10 mouse cellular contexts compared by ENCODE assay signal in genomic region chr1:65282766-65283165, GRCm38 (mm10). TPM values are rescaled to one million over a fixed set of nuclear protein-coding genes. Genes with fewer than 3 reads are reported as not detected.
DNase-seq lines count a peak whose midpoint lies in the region; ATAC-seq lines count a peak whose summit lies in the region.
"Had no signal": no experiment of that assay in that cellular context is flagged by ENCODE, and none has a peak within 500 bp of the region (broad histone marks: within the 10 kb centered on the region; RNA-seq: fewer than 3 reads in every experiment).

No protein-coding gene starts in this region.

- no peaks in the 10 kb centered on the region for H3K9me3 ChIP-seq in liver, embryonic 12.5 days (replicated peaks)
- no peaks in the 10 kb centered on the region for H3K9me3 ChIP-seq in embryonic facial prominence, embryonic 10.5 days
- H3K9me3 ChIP-seq in hindbrain, embryonic 15.5 days: no peaks in the 10 kb centered on the region
- H3K9me3 ChIP-seq in stomach, embryonic 14.5 days (ENCODE audit: control insufficient read depth, low read depth, low read length): no peaks in the 10 kb centered on the region
- H3K9me3 ChIP-seq: embryonic facial prominence, embryonic 13.5 days; neural tube, embryonic 13.5 days had no signal

- no peaks in the 10 kb centered on the region for H3K27me3 ChIP-seq in liver, embryonic 12.5 days (replicated peaks)
- H3K27me3 ChIP-seq in embryonic facial prominence, embryonic 10.5 days (replicated peaks; ENCODE audit: low read depth, poor library complexity, severe bottlenecking): no peaks in the 10 kb centered on the region
- no peaks in the 10 kb centered on the region for H3K27me3 ChIP-seq in hindbrain, embryonic 15.5 days
- H3K27me3 ChIP-seq in stomach, embryonic 14.5 days (ENCODE audit: control insufficient read depth, insufficient read depth, low read length): no peaks in the 10 kb centered on the region
- H3K27me3 ChIP-seq: embryonic facial prominence, embryonic 13.5 days; neural tube, embryonic 13.5 days had no signal

- peak; percentile 16 for DNase-seq in liver
- DNase-seq in adrenal gland, postnatal 25 days: peak; percentile 25
- peak; percentile 38 for DNase-seq in embryonic facial prominence, embryonic 10.5 days (ENCODE audit: low spot score)
- peak; percentile 42 for DNase-seq in left cerebral cortex, adult 11 months (ENCODE audit: low spot score)
- peak; percentile 55 for DNase-seq in mesoderm, embryonic 11.5 days (ENCODE audit: low read depth, low spot score)

- H3K36me3 ChIP-seq in liver, embryonic 12.5 days: peaks cover 2% of the 10 kb centered on the region; the same call in 1 of the 2 replicates
- peaks cover 5% of the 10 kb centered on the region; the same call in 1 of the 2 replicates for H3K36me3 ChIP-seq in embryonic facial prominence, embryonic 10.5 days (replicated peaks)
- no peaks in the 10 kb centered on the region for H3K36me3 ChIP-seq in hindbrain, embryonic 15.5 days
- no peaks in the 10 kb centered on the region for H3K36me3 ChIP-seq in stomach, embryonic 14.5 days (ENCODE audit: control insufficient read depth, insufficient read depth, low read length)
- H3K36me3 ChIP-seq: embryonic facial prominence, embryonic 13.5 days had no signal

- H3K4me3 ChIP-seq in liver, embryonic 12.5 days: no peak overlapping the region
- no peak overlapping the region for H3K4me3 ChIP-seq in embryonic facial prominence, embryonic 10.5 days
- H3K4me3 ChIP-seq in hindbrain, embryonic 15.5 days: no peak overlapping the region
- no peak overlapping the region for H3K4me3 ChIP-seq in stomach, embryonic 14.5 days (ENCODE audit: low read depth, low read length)
- H3K4me3 ChIP-seq: embryonic facial prominence, embryonic 13.5 days; neural tube, embryonic 13.5 days had no signal

- H3K4me1 ChIP-seq in liver, embryonic 12.5 days: no peaks in the 10 kb centered on the region
- no peaks in the 10 kb centered on the region for H3K4me1 ChIP-seq in embryonic facial prominence, embryonic 10.5 days
- no peaks in the 10 kb centered on the region for H3K4me1 ChIP-seq in hindbrain, embryonic 15.5 days (replicated peaks)
- H3K4me1 ChIP-seq in stomach, embryonic 14.5 days (ENCODE audit: control insufficient read depth, insufficient read depth, low read length): no peaks in the 10 kb centered on the region
- H3K4me1 ChIP-seq: embryonic facial prominence, embryonic 13.5 days; neural tube, embryonic 13.5 days had no signal

- no peak overlapping the region for H3K9ac ChIP-seq in liver, embryonic 12.5 days
- H3K9ac ChIP-seq in hindbrain, embryonic 15.5 days: no peak overlapping the region
- H3K9ac ChIP-seq in stomach, embryonic 14.5 days (replicated peaks; ENCODE audit: low read depth, low read length): no peak overlapping the region
- H3K9ac ChIP-seq: embryonic facial prominence, embryonic 13.5 days; neural tube, embryonic 13.5 days had no signal

- H3K4me2 ChIP-seq in liver, embryonic 12.5 days: no peak overlapping the region
- H3K4me2 ChIP-seq in hindbrain, embryonic 15.5 days: no peak overlapping the region
- H3K4me2 ChIP-seq in stomach, embryonic 14.5 days (replicated peaks; ENCODE audit: low read depth, low read length): no peak overlapping the region
- H3K4me2 ChIP-seq: embryonic facial prominence, embryonic 13.5 days; neural tube, embryonic 13.5 days had no signal

- WGBS in liver, embryonic 12.5 days (ENCODE audit: insufficient replicate concordance): 14% methylated on average over 6 of the region's 6 CpGs
- 15% methylated on average over 6 of the region's 6 CpGs for WGBS in embryonic facial prominence, embryonic 10.5 days
- 4% methylated on average over 6 of the region's 6 CpGs for WGBS in hindbrain, embryonic 15.5 days
- WGBS in stomach, embryonic 14.5 days: 5% methylated on average over 6 of the region's 6 CpGs

- no peak for ATAC-seq in liver, embryonic 12.5 days
- peak; percentile 63; the same call in 1 of the 2 replicates for ATAC-seq in hindbrain, embryonic 15.5 days (ENCODE audit: low FRiP score, low read depth)
- 0 out of 2 replicates have a peak, but pooled peaks have one; percentile 46 for ATAC-seq in stomach, embryonic 14.5 days (ENCODE audit: insufficient number of reproducible peaks, insufficient read depth, low FRiP score, low read depth)

- H3K27ac ChIP-seq in liver, embryonic 12.5 days: no peak overlapping the region
- no peak overlapping the region for H3K27ac ChIP-seq in embryonic facial prominence, embryonic 10.5 days (replicated peaks)
- no peak overlapping the region for H3K27ac ChIP-seq in hindbrain, embryonic 15.5 days (replicated peaks)
- no peak overlapping the region for H3K27ac ChIP-seq in stomach, embryonic 14.5 days (ENCODE audit: low read length)
- H3K27ac ChIP-seq: embryonic facial prominence, embryonic 13.5 days; neural tube, embryonic 13.5 days had no signal

RNA-seq across cellular contexts. Expression of gene Pth2r, which starts 0.9 kb away (rescaled TPM):
- polyA plus RNA-seq in liver, embryonic 12.5 days (2016; fragmentation: Nextera tagmentation; extraction: Ambion mirVana): not detected in 2 replicates
- not detected in 2 replicates for total RNA-seq in adrenal gland, postnatal 25 days (2021)
- polyA plus RNA-seq in embryonic facial prominence, embryonic 10.5 days (2016; fragmentation: Nextera tagmentation; extraction: Ambion mirVana): 0.10 and 0.25 TPM in 2 replicates
- 2.5 and 2.6 TPM in 2 replicates for polyA plus RNA-seq in hindbrain, embryonic 15.5 days (2015; fragmentation: Nextera tagmentation; extraction: Ambion mirVana)
- polyA plus RNA-seq in stomach, embryonic 14.5 days (2014; fragmentation: Nextera tagmentation; extraction: Ambion mirVana): not detected in 2 replicates
